Mouse (Mus musculus) small intestine, adult 2 months (tissue): ENCODE data around the gene Zfp365.

Experiments used
- CTCF ChIP-seq: fragments of 200-500 bp; IDR thresholded peaks from 2 replicates; pipeline ENCODE4 v1.5.1; 2012; ENCODE audit warnings: low read depth, mild to moderate bottlenecking, control low read depth, inconsistent platforms, low read length, moderate library complexity, mixed read lengths; ENCODE audit not compliant: insufficient replicate concordance, insufficient read length; ENCODE audit errors: extremely low read depth
- POLR2A ChIP-seq: fragments of 200-500 bp; IDR thresholded peaks from 2 replicates; pipeline ENCODE4 v1.6.1; 2012; ENCODE audit warnings: low read depth, mild to moderate bottlenecking, control low read depth, inconsistent platforms, low read length, moderate library complexity

DNA sequence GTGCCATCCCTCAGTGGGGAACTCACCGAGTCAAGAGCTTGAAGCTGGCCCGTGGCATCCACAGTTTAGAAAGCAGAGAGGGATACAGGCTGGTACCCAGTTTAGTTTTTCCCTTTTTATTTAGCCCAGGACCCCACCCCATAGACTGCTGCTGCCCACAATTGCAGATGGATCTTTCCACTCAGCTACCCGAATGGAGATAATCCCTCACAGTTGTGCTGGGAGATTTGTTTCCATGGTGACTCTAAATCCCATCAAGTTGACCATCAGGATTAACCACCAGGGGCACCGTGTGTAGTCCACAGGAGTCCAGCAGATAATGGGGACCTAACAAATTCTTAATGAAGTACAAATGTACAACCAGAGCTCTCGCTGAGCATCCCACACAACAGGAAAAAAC lies 11.3 kb downstream of the Zfp365 start:
- TF ChIP-seq CTCF (no peak), POLR2A (no peak)
